Comparison of ENCODE assay signal across 20 mouse cellular contexts in the genomic region with DNA sequence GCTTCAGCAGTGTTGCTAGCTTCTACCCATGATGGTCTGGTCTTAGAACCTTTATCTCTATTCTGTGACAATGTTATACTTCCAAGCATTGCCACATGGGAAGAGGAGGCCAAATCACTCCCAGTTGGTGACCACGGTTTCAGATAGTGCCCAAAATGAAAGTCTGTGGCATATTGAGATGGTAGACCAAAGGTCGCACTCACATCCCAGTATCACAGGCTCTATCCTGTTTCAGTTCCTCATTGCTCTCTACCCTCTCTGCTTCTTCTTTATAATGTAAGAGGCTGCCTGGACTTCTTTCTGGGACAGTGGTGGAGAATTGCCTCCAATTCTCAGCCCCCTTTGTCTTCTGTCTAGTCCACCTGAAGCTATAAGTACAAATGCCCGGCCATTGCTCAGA.
"Had no signal": no experiment of that assay in that cellular context is flagged by ENCODE, and none has a peak within 500 bp of the region (broad histone marks: within the 10 kb centered on the region; RNA-seq: fewer than 3 reads in every experiment).

No protein-coding gene starts in this region.

- DNase-seq: liver, embryonic 13.5 days; liver, postnatal 0 days; lung, adult 2 months; lung, postnatal 14 days; lung, postnatal 4 days; midbrain, embryonic 14.5 days; right cerebral cortex, postnatal 14 days; thymus, adult 2 months; thymus, postnatal 25 days; thymus, postnatal 4 days had no signal

- H3K4me3 ChIP-seq: liver, embryonic 13.5 days; liver, embryonic 15.5 days; lung, embryonic 15.5 days; midbrain, embryonic 10.5 days; midbrain, embryonic 12.5 days; myocyte; neural tube, embryonic 13.5 days; stomach, embryonic 15.5 days had no signal

- ATAC-seq: liver, postnatal 0 days; lung, postnatal 0 days; midbrain, embryonic 16.5 days had no signal

- H3K9me3 ChIP-seq: liver, embryonic 13.5 days; liver, embryonic 15.5 days; lung, embryonic 15.5 days; midbrain, embryonic 10.5 days; midbrain, embryonic 12.5 days; neural tube, embryonic 13.5 days; stomach, embryonic 15.5 days had no signal

- H3K36me3 ChIP-seq: liver, embryonic 13.5 days; liver, embryonic 15.5 days; lung, embryonic 15.5 days; midbrain, embryonic 10.5 days; midbrain, embryonic 12.5 days; neural tube, embryonic 13.5 days; stomach, embryonic 15.5 days had no signal

- H3K27ac ChIP-seq: liver, embryonic 13.5 days; liver, embryonic 15.5 days; lung, embryonic 15.5 days; midbrain, embryonic 10.5 days; midbrain, embryonic 12.5 days; neural tube, embryonic 13.5 days; stomach, embryonic 15.5 days; stomach, postnatal 0 days had no signal

- H3K9ac ChIP-seq: liver, embryonic 13.5 days; liver, embryonic 15.5 days; liver, postnatal 0 days; lung, embryonic 15.5 days; midbrain, embryonic 12.5 days; neural tube, embryonic 13.5 days; stomach, embryonic 15.5 days had no signal

- H3K4me1 ChIP-seq: liver, embryonic 13.5 days; liver, embryonic 15.5 days; lung, embryonic 15.5 days; midbrain, embryonic 10.5 days; midbrain, embryonic 12.5 days; neural tube, embryonic 13.5 days; stomach, embryonic 15.5 days had no signal

- H3K27me3 ChIP-seq: liver, embryonic 13.5 days; liver, embryonic 15.5 days; lung, embryonic 15.5 days; midbrain, embryonic 12.5 days; neural tube, embryonic 13.5 days; stomach, embryonic 15.5 days had no signal

- H3K4me2 ChIP-seq: liver, embryonic 13.5 days; liver, embryonic 15.5 days; lung, embryonic 15.5 days; midbrain, embryonic 12.5 days; neural tube, embryonic 13.5 days; stomach, embryonic 15.5 days had no signal
